Mouse (Mus musculus) cerebellum, adult 11 months (tissue): ENCODE measurements at regions not wholly inside any gene's neighbourhood (a gene's known extent, or its start where the extent isn't known, plus 50 kb on each side); places are given as distances from the start of the nearest gene placed in this dataset.
"Not testable (repeated sequence)": the region's sequence is repeated elsewhere in the genome, so short reads cannot be mapped to it uniquely, and the experiment has no call there.

ENCODE experiments used
- DNase-seq: peaks from one replicate; pipeline ENCODE4 v3.0.0; 2022

DNA sequence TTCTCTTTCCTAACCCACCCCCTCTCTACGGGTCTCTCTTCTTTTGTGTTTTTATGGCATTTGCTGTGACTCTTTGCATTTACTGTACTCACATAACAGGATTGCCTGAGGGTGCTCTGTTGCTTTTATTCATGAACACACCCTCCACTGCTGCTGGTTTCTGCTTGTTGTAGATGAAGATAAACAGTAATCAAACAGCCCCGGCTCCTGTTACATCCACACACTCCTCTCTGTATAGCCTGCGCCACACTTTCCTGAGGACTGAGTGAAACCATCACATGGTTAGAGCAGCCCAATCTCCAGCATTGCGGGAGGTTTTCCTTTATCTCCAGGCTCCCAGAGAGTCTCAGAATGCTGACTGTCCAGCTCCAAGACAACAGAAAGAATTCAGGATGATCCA lies 296.0 kb upstream of the Cdh4 start:
- no peak for DNase-seq

- DNase-seq: no peak
These were observed 294.0 kb upstream of the Cdh4 start for GRCm38 (mm10) chr2:179148194-179148593.

GRCm38 (mm10) chr2:179148667-179149066 lies 293.6 kb upstream of the Cdh4 start:
- DNase-seq: no peak

- no peak for DNase-seq
These were observed 283.4 kb upstream of the Cdh4 start for GRCm38 (mm10) chr2:179158881-179159280.

DNA sequence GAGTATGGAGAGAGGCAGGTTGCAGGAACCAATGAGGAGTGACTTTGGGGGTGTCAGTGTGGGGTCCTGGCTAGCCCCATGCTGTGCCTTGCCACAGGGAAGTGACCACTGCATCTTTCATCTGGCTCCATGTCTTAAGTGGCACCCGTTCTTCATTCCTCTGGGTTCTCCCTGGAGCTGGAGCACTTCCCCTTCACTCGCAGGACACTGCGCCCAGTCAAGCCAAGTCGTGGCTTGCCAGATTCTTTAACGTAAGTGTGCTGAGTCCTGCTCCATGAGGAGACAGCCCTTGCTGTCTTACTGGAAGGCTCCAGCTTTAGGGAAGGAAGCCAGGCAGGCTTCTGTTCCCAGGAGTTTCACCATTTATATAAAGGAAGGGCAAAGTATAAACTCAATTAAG lies 279.1 kb upstream of the Cdh4 start:
- no peak for DNase-seq

GRCm38 (mm10) chr2:179170157-179170556 lies 272.1 kb upstream of the Cdh4 start:
- no peak for DNase-seq

DNA sequence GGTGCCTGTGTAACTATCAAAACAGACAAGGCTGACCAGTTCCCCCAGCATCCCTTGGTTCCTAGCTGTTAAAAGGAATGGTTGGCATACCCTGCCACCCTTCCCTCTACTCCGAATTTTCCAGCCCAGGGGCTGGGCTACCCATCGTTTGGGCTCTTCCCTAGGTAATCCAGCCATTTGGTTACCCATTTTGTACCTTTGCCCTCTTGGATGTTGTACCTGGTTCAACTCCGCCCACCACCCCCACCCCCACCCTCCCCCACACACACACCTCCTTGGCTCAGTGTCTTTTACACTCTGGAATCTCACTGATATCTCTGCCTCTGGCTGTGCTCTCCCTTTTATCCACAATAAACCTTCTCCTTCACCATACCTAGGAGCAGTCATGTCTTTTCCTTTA lies 271.6 kb upstream of the Cdh4 start:
- DNase-seq: no peak

DNA sequence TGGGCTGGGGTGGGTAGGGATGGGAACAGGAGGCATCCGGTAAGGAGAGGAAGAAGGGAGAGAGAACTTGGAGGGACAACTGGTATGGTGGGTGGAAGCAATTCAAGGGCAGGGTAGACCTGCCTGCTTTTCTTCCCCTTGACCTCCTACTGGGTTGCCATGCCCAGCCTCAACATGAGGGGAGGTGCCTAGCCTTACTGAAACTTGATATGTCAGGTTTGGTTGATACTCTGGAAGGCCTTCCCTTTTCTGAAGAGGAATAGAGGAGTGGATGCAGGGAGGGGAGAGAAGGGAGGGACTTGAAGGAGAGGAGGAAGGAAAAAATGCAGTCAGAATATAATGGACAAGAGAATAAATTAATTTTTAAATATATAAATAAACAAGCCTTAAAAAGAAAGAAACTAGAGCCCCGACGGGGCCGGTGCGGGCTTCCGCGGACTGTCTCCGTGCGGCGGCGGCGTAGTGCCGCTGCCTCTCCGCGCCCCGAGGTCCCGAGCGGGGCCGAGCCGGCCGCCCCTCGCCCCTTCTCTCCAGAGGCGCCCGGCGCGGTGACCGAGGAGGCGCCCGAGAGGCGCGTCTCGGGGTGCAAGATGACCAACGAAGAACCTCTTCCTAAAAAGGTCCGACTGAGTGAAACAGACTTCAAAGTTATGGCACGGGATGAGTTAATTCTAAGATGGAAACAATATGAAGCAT lies 265.2 kb upstream of the Cdh4 start:
- DNase-seq: not testable (repeated sequence)

DNA sequence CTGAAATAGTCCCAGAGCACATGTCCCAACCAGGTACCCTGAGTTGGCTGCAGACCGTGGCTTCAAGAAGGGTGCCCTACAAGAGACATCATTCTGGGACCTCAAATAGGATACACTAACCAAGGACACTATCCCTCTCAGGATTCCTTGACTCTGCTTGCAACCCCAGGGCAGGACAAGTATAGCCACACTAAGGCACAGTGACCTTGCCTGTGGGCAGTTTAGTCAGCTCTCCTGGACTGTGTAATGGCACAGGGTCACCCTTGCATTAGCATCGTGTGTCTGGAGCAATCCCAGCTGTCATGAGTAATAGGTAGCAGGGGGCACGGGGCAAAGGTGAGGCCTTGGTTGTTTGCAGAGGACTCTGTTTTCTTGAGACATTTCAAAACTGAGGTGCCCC lies 260.9 kb upstream of the Cdh4 start:
- no peak for DNase-seq

DNA sequence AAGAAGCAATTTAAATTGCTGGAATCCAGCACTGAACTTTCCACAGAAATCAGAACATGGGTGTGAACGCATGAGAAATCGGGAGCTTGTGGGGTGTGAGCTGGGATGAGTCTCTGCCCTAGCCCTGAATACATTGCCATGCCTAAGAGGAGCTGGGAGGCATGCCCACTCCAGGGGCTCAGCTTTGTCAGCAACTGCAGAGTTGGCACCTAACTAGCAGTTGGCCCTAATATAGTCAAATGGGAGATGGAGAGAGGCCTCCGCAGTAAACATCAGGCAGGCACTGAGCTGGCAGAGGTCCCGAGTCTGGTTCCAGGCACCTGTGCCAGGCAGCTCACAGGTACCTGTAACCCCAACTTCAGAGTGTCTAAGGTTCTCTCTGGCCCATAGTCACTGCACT lies 260.1 kb upstream of the Cdh4 start:
- DNase-seq: no peak

GRCm38 (mm10) chr2:179192906-179193496 lies 249.2 kb upstream of the Cdh4 start:
- no peak for DNase-seq

DNA sequence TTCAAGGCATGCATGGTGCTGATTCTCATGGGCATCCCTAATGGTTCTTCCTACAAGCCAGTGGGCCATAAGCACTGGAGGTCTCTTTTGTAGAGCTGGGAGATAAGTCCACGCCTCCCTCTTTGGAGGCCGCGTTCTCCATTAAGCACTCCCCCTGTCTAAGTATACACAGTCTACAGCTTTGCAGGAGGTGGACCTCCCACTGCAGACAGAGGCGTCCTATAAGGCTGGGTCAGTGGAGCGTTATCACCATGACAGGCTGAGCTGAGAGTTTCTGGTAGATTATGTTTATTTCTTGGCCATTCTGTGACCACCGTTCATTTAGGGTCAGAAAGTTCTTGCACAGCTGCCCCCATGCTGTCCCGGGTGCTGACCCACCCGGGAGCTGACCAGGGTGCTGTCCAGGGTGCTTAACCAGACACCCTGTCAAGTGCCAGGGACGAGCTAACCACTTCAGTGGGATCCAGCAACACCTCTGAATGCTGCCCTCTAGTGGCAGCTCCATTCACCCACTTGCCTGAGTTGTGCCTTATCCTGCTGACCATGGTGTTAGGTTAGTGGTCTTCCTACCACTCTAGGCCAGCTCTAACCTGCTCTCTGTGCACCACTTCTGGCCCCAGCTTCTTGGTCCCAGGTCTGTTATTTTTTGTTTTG lies 248.6 kb upstream of the Cdh4 start:
- peak; percentile 32 for DNase-seq

- no peak for DNase-seq
These were observed 244.8 kb upstream of the Cdh4 start for GRCm38 (mm10) chr2:179197471-179197870.

GRCm38 (mm10) chr2:179200495-179200894 lies 241.7 kb upstream of the Cdh4 start:
- DNase-seq: no peak

- DNase-seq: no peak
These were observed 231.9 kb upstream of the Cdh4 start for GRCm38 (mm10) chr2:179210164-179210805.

DNA sequence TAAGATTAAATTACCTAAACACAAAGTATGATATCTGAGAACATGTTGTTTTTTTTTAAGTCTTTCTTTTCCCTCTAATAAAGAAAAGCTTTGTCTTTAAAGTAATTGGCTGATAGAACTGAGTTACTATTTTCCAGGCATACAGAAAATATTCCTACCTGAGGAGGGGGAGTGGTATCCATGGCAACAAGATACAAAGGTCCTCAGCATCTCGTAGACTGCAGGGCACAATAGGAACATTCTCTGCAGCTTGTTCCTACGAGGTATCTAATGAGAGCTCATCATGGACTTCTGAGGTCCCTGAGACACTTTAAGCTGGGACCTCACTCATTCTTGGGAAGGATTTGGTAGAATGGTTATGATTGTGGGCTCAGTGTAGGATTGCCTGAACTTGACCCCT lies 225.5 kb upstream of the Cdh4 start:
- no peak for DNase-seq

GRCm38 (mm10) chr2:179228096-179228495 lies 214.1 kb upstream of the Cdh4 start:
- no peak for DNase-seq

GRCm38 (mm10) chr2:179231708-179232354 lies 210.4 kb upstream of the Cdh4 start:
- no peak for DNase-seq

DNA sequence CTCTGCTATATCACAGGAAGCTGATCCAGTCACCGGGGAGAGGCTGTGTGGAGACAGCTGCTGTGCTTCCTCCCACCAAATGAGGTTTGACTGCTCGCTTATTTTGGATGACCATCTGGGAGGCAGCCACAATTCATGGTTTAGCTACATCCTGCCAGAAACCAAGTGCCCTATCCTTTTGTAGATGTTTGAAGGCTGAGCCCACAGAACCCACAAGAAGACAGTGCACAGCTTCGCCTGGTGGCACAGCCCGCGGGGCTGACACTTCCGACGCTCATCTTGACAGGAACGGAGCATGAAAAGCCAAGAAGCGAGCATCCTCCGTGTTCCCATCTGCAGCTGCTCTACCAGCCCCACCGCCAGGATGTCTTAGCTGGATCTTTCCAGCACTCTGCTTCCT lies 204.1 kb upstream of the Cdh4 start:
- no peak for DNase-seq

GRCm38 (mm10) chr2:179260892-179261291 lies 181.3 kb upstream of the Cdh4 start:
- DNase-seq: no peak

DNA sequence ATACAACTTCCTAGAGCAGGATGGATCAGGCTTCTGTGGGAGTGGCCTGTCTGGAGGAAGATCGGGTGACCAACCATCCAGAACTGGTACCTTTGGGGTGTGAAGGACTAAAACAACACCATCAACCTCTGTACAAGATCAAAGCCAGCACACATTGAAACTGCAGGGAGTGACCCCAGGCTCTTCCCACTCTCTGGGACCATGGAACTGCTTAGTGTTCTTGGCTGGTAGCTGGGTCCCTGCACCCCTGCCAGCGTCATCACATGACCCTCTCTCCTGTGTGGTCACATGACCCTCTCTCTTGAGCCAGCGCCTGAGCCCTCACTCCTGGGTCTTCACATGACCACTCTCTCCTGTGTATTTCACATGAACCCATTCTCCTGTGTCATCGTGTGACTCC lies 178.3 kb upstream of the Cdh4 start:
- DNase-seq: no peak

GRCm38 (mm10) chr2:179265436-179265835 lies 176.8 kb upstream of the Cdh4 start:
- no peak for DNase-seq

DNA sequence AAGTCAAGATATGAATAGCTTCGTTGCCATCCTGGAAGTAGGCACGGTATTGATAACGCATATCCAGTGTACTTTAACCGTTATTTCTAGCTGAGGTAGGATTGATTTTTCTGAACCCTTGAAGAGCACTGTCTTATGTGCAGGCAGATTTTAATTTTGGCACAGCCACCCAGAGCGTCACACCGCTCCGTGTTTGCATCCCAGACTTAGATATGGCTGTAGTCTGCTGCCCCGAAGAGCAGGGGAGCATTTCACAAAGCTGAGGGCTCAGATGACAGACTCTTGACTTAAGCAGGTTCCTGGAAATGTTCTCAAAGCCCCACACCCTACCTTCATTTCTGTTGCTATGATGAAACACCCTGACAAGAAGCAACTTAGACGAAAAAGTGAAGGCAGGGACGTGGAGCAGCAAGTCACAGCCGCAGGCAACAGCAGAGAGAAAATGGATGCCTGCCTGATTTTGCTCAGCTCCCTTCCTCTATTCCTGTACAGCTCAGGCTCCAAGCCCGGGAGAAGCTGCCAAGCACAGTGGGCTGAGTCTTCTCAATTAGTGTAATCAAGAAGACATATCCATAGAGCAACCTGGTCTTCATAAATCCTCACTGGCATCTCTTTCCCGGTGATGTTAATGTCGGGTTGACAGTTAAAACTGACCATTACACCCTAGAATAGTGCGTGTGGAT lies 164.9 kb upstream of the Cdh4 start:
- DNase-seq: no peak
